Mouse (Mus musculus): ENCODE measurements around the gene Vdr.

- TF ChIP-seq CTCF (conservative IDR thresholded peaks at IDR 0.05; ENCODE audit: low read length) (no peak), POU5F1 (IDR thresholded peaks at IDR 0.05; ENCODE audit: borderline replicate concordance, low read length) (no peak)
These were observed 86.4 kb downstream of the Vdr start for GRCm38 (mm10) chr15:97824042-97824441.
